Mouse (Mus musculus) forebrain, embryonic 13.5 days (tissue): ENCODE results near the gene Babam2. TPM values are rescaled to one million over a fixed set of nuclear protein-coding genes. Genes with fewer than 3 reads are reported as not detected.
"Not testable (repeated sequence)": the region's sequence is repeated elsewhere in the genome, so short reads cannot be mapped to it uniquely, and the experiment has no call there.

Experiments used
- ATAC-seq: fragments of 200-750 bp; cut with Nextera tagmentation; 2 replicates; pipeline ENCODE4 v1.8.0; 2017
- H3K27ac ChIP-seq: fragments of 300-500 bp; sonication (generic); 2 replicates; pipeline ENCODE4 v1.5.1; 2015; ENCODE audit warnings: inconsistent platforms, mild to moderate bottlenecking, moderate library complexity
- H3K27me3 ChIP-seq: fragments of 300-500 bp; sonication (generic); 2 replicates; pipeline ENCODE4 v1.6.1; 2015; ENCODE audit warnings: mild to moderate bottlenecking, inconsistent platforms
- H3K36me3 ChIP-seq: fragments of 300-500 bp; sonication (generic); 2 replicates; pipeline ENCODE4 v1.6.1; 2015; ENCODE audit warnings: mild to moderate bottlenecking, inconsistent platforms; ENCODE audit not compliant: poor library complexity, severe bottlenecking
- H3K4me1 ChIP-seq: fragments of 300-500 bp; sonication (generic); 2 replicates; pipeline ENCODE4 v1.6.1; 2015; ENCODE audit warnings: inconsistent platforms
- H3K4me2 ChIP-seq: fragments of 300-500 bp; sonication (generic); 2 replicates; pipeline ENCODE4 v1.6.1; 2015; ENCODE audit warnings: inconsistent platforms, mild to moderate bottlenecking, moderate library complexity
- H3K4me3 ChIP-seq: fragments of 300-500 bp; sonication (generic); 2 replicates; pipeline ENCODE4 v1.5.1; 2015; ENCODE audit warnings: mild to moderate bottlenecking, inconsistent platforms
- H3K9ac ChIP-seq: fragments of 300-500 bp; sonication (generic); 2 replicates; pipeline ENCODE4 v1.6.1; 2015; ENCODE audit warnings: mild to moderate bottlenecking, inconsistent platforms
- H3K9me3 ChIP-seq: fragments of 300-500 bp; sonication (generic); replicated peaks from 2 replicates; pipeline ENCODE4 v1.6.1; 2016; ENCODE audit warnings: inconsistent platforms
- WGBS: fragments of 180-500 bp; shearing (Covaris S2); methylation state at CpG from one replicate; pipeline ENCODE4 v1.1.7; 2015; 5-methylcytosine and 5-hydroxymethylcytosine counted together
- polyA plus RNA-seq: library from polyadenylated mRNA; unstranded; fragments of >200 nt; fragmentation: Nextera tagmentation; extraction: Ambion mirVana; gene quantifications from 2 replicates; pipeline ENCODE4 v1.2.1, GENCODE M21; 2015

Gene Babam2
- polyA plus RNA-seq, 1 experiment from 2014 or later: 54.6 TPM

DNA sequence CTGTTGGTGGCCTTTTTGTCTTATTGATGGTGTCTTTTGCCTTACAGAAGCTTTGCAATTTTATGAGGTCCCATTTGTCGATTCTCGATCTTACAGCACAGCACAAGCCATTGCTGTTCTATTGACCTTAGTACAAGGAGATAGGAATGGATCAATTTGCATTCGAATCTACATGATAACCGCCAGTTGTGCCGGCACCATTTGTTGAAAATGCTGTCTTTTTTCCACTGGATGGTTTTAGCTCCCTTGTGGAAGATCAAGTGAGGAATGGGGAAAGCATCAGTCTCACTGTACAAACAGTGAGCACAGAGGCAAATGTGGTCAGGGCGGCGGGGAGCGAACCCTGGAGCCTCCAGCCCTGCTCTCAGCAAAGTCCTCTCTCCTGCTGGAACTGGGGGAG is 106.7 kb downstream of the Babam2 start:
- WGBS: 91% methylated on average over 8 of the region's 8 CpGs
- ATAC-seq, H3K4me1 ChIP-seq, H3K9ac ChIP-seq, H3K36me3 ChIP-seq, H3K9me3 ChIP-seq, H3K4me3 ChIP-seq, H3K27me3 ChIP-seq, H3K27ac ChIP-seq, H3K4me2 ChIP-seq: not testable (repeated sequence)

DNA sequence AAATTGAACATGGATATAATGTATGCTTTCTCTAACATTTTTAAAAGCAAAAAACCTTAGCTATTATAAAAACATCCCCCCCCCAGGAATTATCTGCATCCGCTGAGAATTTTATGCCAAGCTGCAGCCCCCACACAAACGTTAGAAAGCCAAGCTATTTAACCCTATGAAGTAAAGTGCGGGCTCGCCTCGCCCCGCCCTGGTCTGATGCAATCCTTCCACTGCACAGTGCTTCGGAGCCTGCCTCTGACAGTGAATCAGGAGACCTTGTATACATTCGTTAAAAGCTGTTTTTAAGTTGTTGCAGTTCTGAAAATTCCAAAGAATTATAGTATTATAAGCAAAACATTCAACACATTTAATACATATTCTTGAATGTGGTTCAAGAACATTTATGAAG is 107.3 kb downstream of the Babam2 start:
- Histone ChIP-seq H3K4me2 (no peak overlapping the region), H3K9me3 (no peaks in the 10 kb centered on the region), H3K9ac (no peak overlapping the region), H3K27ac (no peak overlapping the region), H3K4me3 (no peak overlapping the region), H3K36me3 (no peaks in the 10 kb centered on the region), H3K27me3 (no peaks in the 10 kb centered on the region), H3K4me1 (no peaks in the 10 kb centered on the region)
- ATAC-seq: no peak
- 40% methylated on average over 8 of the region's 8 CpGs for WGBS

DNA sequence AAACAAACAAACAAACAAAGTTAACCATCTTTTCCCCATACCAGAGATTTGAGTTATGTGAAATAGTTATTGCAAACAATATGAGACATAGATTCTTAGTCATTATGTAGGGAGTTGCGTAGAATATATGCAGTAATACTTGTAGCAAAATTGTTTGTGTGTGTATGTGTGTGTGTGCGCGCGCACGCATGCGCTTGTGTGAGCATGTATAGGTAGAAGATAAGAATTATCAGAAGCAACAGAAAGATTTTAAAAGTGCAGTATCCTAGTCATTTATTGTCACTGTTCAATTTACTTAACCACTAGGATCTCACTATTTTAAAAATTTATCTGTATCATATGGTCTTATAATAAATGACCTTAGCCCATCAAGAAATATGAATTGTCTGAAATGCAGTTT is 109.8 kb downstream of the Babam2 start:
- Histone ChIP-seq H3K4me1 (peaks cover 8% of the 10 kb centered on the region), H3K9ac (no peak overlapping the region), H3K36me3 (no peaks in the 10 kb centered on the region), H3K9me3 (no peaks in the 10 kb centered on the region), H3K27ac (no peak overlapping the region), H3K4me3 (no peak overlapping the region), H3K27me3 (no peaks in the 10 kb centered on the region), H3K4me2 (no peak overlapping the region)
- ATAC-seq: no peak
- WGBS: 97% methylated on average over 6 of the region's 6 CpGs

DNA sequence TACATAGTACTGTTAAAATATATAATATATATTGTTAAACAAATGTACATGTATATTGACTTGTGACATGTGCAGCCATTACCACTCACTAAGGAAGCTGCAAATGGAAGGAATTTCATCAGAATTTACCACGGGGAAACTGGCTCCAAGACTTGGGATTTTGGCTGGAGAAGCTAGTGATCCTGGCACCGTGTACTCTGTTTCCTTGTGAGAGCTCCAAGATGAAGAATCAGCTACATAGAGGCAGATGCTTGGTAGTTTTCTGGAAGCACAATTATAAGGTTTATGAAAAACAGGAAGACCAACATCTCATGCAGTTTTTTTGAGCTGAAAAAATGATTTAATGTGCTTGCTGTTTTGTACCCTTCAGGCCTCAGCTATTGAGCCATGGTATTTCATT is 110.8 kb downstream of the Babam2 start:
- ATAC-seq: no peak
- no peaks in the 10 kb centered on the region for H3K9me3 ChIP-seq
- no peaks in the 10 kb centered on the region for H3K36me3 ChIP-seq
- no peaks in the 10 kb centered on the region for H3K27me3 ChIP-seq
- H3K4me2 ChIP-seq: no peak overlapping the region
- no peak overlapping the region for H3K4me3 ChIP-seq
- no peak overlapping the region for H3K9ac ChIP-seq
- peaks cover 8% of the 10 kb centered on the region for H3K4me1 ChIP-seq
- WGBS: 82% methylated on average over 2 of the region's 2 CpGs
- no peak overlapping the region for H3K27ac ChIP-seq

DNA sequence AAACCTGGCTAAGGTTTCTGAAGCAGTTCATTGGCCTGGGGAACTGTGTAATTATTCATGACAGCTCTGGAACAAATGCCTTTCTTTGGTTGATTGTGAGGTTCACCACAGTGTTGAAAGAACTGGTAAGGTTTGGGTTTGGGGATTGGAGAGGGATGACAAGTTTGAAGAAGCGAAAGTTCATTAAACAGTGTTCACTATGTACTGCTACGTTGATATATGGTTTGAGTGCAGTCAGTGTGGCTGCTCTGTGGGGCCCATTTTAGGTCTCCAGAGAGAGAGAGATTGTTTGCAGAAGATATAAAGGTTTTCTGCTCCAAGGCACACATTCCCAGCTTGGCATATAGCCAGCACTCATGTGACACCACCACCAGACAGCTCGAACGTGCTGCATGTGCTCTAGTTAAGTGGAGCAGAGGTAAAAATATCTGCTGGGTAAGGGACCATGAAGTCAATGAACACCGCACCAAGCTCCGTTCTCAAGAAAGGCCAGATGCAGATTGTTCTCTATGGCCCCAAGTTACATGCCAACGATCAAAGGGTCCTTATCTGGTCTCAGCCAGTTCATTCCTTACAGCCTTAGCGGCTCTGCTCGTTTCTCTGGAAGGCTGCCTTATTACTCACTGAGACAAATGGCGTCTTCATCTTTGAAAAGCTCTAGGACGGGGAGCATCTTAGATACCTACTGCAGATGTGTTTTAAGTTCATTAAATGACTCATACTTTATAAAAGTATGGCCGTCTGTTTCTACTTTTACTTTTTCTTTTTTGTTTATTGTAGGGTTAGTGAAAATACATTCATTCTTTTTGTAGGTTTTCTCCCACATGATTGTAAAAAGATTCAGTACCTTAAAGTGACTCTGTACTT is 113.5 kb downstream of the Babam2 start:
- Histone ChIP-seq H3K27ac (no peak overlapping the region), H3K36me3 (no peaks in the 10 kb centered on the region), H3K9me3 (no peaks in the 10 kb centered on the region), H3K27me3 (no peaks in the 10 kb centered on the region), H3K4me1 (peaks cover 8% of the 10 kb centered on the region), H3K4me3 (no peak overlapping the region), H3K4me2 (no peak overlapping the region), H3K9ac (no peak overlapping the region)
- ATAC-seq: no peak
- WGBS: 45% methylated on average over 12 of the region's 12 CpGs

DNA sequence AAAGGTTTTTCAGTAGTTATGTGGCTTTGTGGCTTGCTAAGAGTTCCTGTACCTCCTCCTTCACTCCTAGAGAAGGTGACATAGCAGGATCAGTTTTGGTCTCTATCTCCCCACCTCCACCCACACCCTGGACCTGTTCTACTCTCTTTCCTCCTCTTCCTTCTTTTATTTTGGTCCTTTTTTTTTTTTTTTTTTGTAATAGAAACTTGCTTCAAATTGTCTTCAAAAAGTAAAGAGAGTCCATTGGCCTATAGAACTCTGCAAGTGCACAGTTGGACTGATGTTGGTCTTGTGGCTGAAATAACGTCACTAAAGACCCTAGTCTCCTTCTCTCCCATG is 114.1 kb downstream of the Babam2 start:
- H3K27me3 ChIP-seq: no peaks in the 10 kb centered on the region
- H3K4me2 ChIP-seq: no peak overlapping the region
- no peak overlapping the region for H3K4me3 ChIP-seq
- no peak overlapping the region for H3K27ac ChIP-seq
- H3K36me3 ChIP-seq: no peaks in the 10 kb centered on the region
- H3K4me1 ChIP-seq: peaks cover 8% of the 10 kb centered on the region
- H3K9ac ChIP-seq: no peak overlapping the region
- 74% methylated on average over 1 of the region's 1 CpGs for WGBS
- no peak for ATAC-seq
- no peaks in the 10 kb centered on the region for H3K9me3 ChIP-seq

DNA sequence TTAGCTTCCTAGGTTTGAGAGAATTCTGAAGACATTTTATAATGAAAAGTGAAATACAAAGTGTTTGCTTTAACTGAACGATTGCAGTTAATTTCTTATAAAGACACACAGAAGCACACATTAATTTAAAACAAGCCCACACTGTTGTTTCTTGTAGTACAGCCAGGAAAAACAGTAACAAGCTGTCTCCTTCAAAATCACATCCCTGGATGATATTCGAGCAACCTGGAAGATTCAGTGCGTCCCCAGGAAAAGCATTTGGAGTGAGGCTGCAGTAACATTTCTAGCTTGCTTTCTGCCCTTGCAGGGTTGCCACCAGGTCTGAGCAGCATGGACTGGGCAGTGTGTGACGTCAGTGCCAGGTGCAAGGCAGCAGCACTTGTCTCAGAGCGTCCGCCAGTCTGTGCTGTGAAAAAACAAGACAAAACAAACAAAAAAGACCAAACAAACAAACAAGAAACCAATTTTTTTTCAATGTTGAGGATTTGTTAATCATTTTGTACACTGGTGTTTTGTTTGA is 115.7 kb downstream of the Babam2 start:
- Histone ChIP-seq H3K27ac (no peak overlapping the region), H3K9me3 (no peaks in the 10 kb centered on the region), H3K4me3 (no peak overlapping the region), H3K27me3 (no peaks in the 10 kb centered on the region), H3K9ac (no peak overlapping the region), H3K4me1 (peaks cover 8% of the 10 kb centered on the region), H3K36me3 (no peaks in the 10 kb centered on the region), H3K4me2 (no peak overlapping the region)
- no peak for ATAC-seq
- 79% methylated on average over 6 of the region's 6 CpGs for WGBS

DNA sequence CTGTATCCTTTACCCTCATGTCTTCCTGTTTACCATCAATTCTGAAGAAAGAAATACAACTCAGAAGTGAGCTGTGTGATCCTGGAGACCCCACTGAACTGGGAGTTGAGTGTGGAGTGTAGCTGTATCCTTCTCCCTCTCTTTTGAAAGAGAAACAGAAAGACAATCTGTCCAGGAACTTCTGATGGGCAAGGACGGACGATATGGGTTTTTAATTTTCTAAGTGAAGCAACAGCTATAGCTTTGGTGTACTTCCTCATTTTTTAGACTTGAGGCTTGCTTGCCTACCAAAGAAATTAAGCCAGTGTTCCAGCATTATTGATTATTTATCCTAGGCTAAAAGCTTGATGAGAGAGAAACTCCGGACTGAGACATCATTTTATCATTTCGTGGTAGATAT is 116.6 kb downstream of the Babam2 start:
- H3K4me3 ChIP-seq: no peak overlapping the region
- H3K9me3 ChIP-seq: no peaks in the 10 kb centered on the region
- H3K36me3 ChIP-seq: no peaks in the 10 kb centered on the region
- H3K4me2 ChIP-seq: no peak overlapping the region
- no peak overlapping the region for H3K9ac ChIP-seq
- peaks cover 8% of the 10 kb centered on the region for H3K4me1 ChIP-seq
- WGBS: 95% methylated on average over 4 of the region's 4 CpGs
- ATAC-seq: no peak
- no peak overlapping the region for H3K27ac ChIP-seq
- no peaks in the 10 kb centered on the region for H3K27me3 ChIP-seq

DNA sequence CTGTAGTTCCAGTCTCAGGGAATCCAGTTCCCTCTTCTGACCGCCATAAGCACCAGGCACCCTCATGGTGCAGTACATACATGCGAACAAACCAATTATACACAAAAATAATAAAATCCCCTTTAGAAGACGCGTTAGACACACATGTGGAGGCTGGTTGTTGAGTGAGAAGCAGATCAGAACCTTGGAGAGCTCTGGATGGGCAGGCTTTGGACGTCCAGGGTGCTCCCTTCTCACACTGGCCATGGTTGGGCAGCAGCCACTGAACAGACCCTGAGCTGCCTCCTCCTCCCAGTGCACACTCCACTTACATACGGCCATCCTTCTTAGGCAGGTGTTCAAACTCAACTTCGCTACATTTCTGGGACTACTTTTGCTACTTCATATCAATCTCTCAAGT is 117.6 kb downstream of the Babam2 start:
- Histone ChIP-seq H3K36me3 (no peaks in the 10 kb centered on the region), H3K27me3 (no peaks in the 10 kb centered on the region), H3K9ac (no peak overlapping the region), H3K27ac (no peak overlapping the region), H3K4me3 (no peak overlapping the region), H3K9me3 (no peaks in the 10 kb centered on the region), H3K4me1 (peaks cover 8% of the 10 kb centered on the region), H3K4me2 (no peak overlapping the region)
- WGBS: 75% methylated on average over 7 of the region's 7 CpGs
- no peak for ATAC-seq

DNA sequence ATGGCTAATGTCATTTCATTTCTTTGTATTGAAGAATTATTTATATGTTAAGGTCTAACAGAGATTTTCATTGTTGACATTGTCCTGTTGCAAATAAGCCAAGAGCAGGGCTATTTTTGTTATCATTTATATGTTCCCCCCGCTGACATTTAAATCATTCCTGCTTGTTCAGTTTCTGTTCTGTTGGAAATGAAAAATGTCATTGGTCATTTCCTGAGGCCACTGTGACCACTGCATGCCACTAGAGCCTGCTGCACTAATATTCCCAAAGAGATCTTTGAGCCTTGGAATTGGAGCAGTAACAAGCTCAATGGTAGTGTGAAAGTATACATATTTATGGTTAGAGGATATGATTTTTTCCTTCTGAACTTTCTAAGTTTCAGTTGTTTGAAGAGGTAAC is 118.6 kb downstream of the Babam2 start:
- ATAC-seq: no peak
- no peaks in the 10 kb centered on the region for H3K27me3 ChIP-seq
- H3K9me3 ChIP-seq: no peaks in the 10 kb centered on the region
- no peaks in the 10 kb centered on the region for H3K36me3 ChIP-seq
- H3K27ac ChIP-seq: no peak overlapping the region
- no peak overlapping the region for H3K9ac ChIP-seq
- no peak overlapping the region for H3K4me2 ChIP-seq
- peaks cover 2% of the 10 kb centered on the region for H3K4me1 ChIP-seq
- WGBS: 93% methylated on average over 1 of the region's 1 CpGs
- no peak overlapping the region for H3K4me3 ChIP-seq

DNA sequence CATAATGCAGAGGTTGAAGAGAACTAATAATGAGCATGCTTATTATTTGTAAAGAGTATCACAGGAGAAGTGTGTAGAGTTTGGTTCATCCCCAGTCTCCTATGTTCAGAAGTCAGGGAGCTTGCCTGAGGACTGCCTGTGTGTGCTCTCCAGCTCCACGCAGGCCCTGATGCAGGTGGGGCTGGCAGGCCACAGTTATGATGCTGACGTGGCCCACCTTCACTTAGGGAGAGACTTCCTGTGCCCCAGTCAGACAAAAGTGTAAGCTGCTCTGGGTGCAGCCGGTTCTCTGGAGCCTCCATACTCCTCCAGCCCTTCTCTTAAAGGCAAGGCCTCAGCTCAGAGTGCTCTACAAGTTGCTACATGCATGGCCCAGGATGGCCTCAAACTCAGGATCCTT is 123.3 kb downstream of the Babam2 start:
- H3K27ac ChIP-seq: no peak overlapping the region
- ATAC-seq: no peak
- no peaks in the 10 kb centered on the region for H3K27me3 ChIP-seq
- no peaks in the 10 kb centered on the region for H3K9me3 ChIP-seq
- H3K4me1 ChIP-seq: no peaks in the 10 kb centered on the region
- no peak overlapping the region for H3K4me2 ChIP-seq
- 92% methylated on average over 3 of the region's 3 CpGs for WGBS
- H3K36me3 ChIP-seq: no peaks in the 10 kb centered on the region
- H3K4me3 ChIP-seq: no peak overlapping the region
- no peak overlapping the region for H3K9ac ChIP-seq

DNA sequence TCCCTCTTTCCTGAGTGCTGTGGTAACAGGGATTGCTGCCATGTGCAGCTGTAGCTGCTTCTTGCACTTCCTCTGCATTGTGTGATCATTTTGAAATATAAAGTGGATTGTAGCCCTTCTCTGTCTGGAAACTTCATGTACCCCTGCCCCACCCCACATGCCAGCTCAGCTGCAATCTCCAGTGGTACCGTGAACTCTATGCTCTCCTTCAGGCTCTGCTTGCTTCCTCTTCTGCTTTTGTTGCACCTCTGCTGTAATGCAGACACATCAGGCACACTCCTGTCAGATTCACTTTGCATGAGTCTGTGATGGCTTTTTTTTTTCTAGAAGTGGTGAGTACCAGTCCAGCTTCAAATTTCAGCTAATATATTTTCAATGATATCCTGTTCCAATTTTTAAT is 123.7 kb downstream of the Babam2 start:
- H3K36me3 ChIP-seq: no peaks in the 10 kb centered on the region
- H3K27ac ChIP-seq: no peak overlapping the region
- H3K4me1 ChIP-seq: no peaks in the 10 kb centered on the region
- no peaks in the 10 kb centered on the region for H3K9me3 ChIP-seq
- 94% methylated on average over 1 of the region's 1 CpGs for WGBS
- ATAC-seq: no peak
- no peak overlapping the region for H3K4me2 ChIP-seq
- no peaks in the 10 kb centered on the region for H3K27me3 ChIP-seq
- no peak overlapping the region for H3K4me3 ChIP-seq
- no peak overlapping the region for H3K9ac ChIP-seq

DNA sequence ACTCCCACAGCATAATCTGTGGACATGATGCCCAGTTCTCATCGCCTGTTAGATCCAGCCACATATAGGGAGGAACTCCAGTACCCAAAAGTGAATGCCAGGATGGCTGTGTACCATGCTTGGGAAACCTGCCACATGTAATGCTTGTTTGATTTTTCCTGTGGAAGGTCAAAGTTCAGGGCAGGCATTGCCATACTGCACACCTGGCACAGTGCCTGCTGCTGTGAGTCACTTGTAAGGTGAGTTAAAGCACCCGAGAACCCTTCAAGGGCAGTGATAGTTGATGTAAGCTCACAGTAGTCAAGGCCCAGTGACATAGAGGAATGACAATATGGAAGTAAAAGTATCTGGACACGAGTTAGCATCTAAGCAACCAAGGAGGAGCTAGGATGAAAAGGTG is 126.2 kb downstream of the Babam2 start:
- H3K27ac ChIP-seq: no peak overlapping the region
- no peak overlapping the region for H3K9ac ChIP-seq
- H3K4me3 ChIP-seq: no peak overlapping the region
- no peaks in the 10 kb centered on the region for H3K27me3 ChIP-seq
- H3K9me3 ChIP-seq: no peaks in the 10 kb centered on the region
- no peak overlapping the region for H3K4me2 ChIP-seq
- no peak for ATAC-seq
- WGBS: 90% methylated on average over 3 of the region's 3 CpGs
- H3K36me3 ChIP-seq: no peaks in the 10 kb centered on the region
- H3K4me1 ChIP-seq: no peaks in the 10 kb centered on the region
